Mouse (Mus musculus) heart, embryonic 16.5 days (tissue): Measurements from ENCODE around the gene Cry2. TPM values are rescaled to one million over a fixed set of nuclear protein-coding genes. Genes with fewer than 3 reads are reported as not detected.

Source experiments
- microRNA-seq: library from miRNA; unstranded; fragments of <30 nt; microRNA quantifications from one replicate; pipeline ENCODE4, GENCODE M21; 2017
- polyA plus RNA-seq: library from polyadenylated mRNA; unstranded; fragments of >200 nt; fragmentation: Nextera tagmentation; extraction: Ambion mirVana; gene quantifications from 2 replicates; pipeline ENCODE4 v1.2.1, GENCODE M21; 2015

Cry2 gene
- polyA plus RNA-seq, 1 experiment from 2014 or later, result 18.4 TPM

Small RNA genes within 50 kb of the gene (microRNA-seq; reads per million reads assigned to microRNA genes)
- gene Mir7000, result not detected

Other genes with a start within 250 kb of the Cry2 start
- gene Pex16, start 59.4 kb downstream of the Cry2 start, polyA plus RNA-seq, result 20.1 and 20.7 TPM in 2 replicates
- gene Large2, start 59.2 kb downstream of the Cry2 start, polyA plus RNA-seq, result 1.7 and 2.0 TPM in 2 replicates
- gene 1700029I15Rik, start 51.5 kb downstream of the Cry2 start, polyA plus RNA-seq, result 1.8 and 2.6 TPM in 2 replicates
- gene Mapk8ip1, start 32.8 kb downstream of the Cry2 start, polyA plus RNA-seq, result 5.7 TPM in 2 replicates
- 9.9 and 12.9 TPM in 2 replicates for gene Slc35c1, start 26.5 kb upstream of the Cry2 start, polyA plus RNA-seq
- gene Chst1, start 165.7 kb upstream of the Cry2 start, polyA plus RNA-seq, result 2.5 and 2.6 TPM in 2 replicates